ENCODE assay signal across 17 mouse cellular contexts in the genomic region with DNA sequence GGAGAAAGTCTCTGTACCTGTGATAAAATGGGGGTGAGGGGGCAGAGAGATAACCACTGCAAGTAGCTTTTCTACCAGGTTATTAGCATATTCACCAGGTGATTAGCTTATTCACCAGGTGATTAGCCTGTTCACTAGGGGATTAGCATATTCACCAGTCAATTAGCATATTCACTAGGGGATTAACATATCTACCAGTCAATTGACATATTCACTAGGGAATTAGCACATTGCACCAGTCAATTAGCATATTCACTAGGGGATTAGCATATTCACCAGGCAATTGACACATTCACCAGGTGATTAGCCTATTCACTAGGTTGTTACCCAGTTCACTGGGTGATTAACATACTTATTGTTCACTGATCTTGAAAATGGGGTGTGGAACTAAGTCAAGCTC.
"Had no signal": no experiment of that assay in that cellular context is flagged by ENCODE, and none has a peak within 500 bp of the region (broad histone marks: within the 10 kb centered on the region; RNA-seq: fewer than 3 reads in every experiment).

No protein-coding gene starts in this region.

- H3K4me2 ChIP-seq: liver, embryonic 15.5 days; lung, embryonic 15.5 days; midbrain, embryonic 12.5 days; midbrain, embryonic 15.5 days; neural tube, embryonic 12.5 days; stomach, embryonic 15.5 days had no signal

- H3K4me3 ChIP-seq: liver, embryonic 15.5 days; lung, embryonic 15.5 days; megakaryocyte, embryonic 14.5 days; midbrain, embryonic 12.5 days; midbrain, embryonic 15.5 days; neural tube, embryonic 12.5 days; stomach, embryonic 15.5 days had no signal

- H3K9ac ChIP-seq: liver, embryonic 15.5 days; liver, postnatal 0 days; lung, embryonic 15.5 days; midbrain, embryonic 12.5 days; midbrain, embryonic 15.5 days; neural tube, embryonic 12.5 days; stomach, embryonic 15.5 days had no signal

- H3K27me3 ChIP-seq: liver, embryonic 15.5 days; lung, embryonic 15.5 days; megakaryocyte, embryonic 14.5 days; midbrain, embryonic 12.5 days; midbrain, embryonic 15.5 days; neural tube, embryonic 12.5 days; stomach, embryonic 15.5 days had no signal

- DNase-seq: liver, postnatal 0 days; lung, adult 2 months; lung, postnatal 14 days; lung, postnatal 36 days; right cerebral cortex, postnatal 14 days; thymus, adult 2 months; thymus, postnatal 25 days had no signal

- H3K4me1 ChIP-seq: liver, embryonic 15.5 days; lung, embryonic 15.5 days; megakaryocyte, embryonic 14.5 days; midbrain, embryonic 12.5 days; midbrain, embryonic 15.5 days; neural tube, embryonic 12.5 days; stomach, embryonic 15.5 days had no signal

- H3K9me3 ChIP-seq: liver, embryonic 15.5 days; lung, embryonic 15.5 days; midbrain, embryonic 15.5 days; neural tube, embryonic 12.5 days; stomach, embryonic 15.5 days had no signal

- H3K27ac ChIP-seq: liver, embryonic 15.5 days; lung, embryonic 15.5 days; macrophage; midbrain, embryonic 12.5 days; midbrain, embryonic 15.5 days; neural tube, embryonic 12.5 days; stomach, embryonic 15.5 days; stomach, postnatal 0 days had no signal

- ATAC-seq: liver, postnatal 0 days; lung, postnatal 0 days; midbrain, embryonic 15.5 days had no signal

- H3K36me3 ChIP-seq: liver, embryonic 15.5 days; lung, embryonic 15.5 days; midbrain, embryonic 12.5 days; midbrain, embryonic 15.5 days; neural tube, embryonic 12.5 days; stomach, embryonic 15.5 days had no signal
